Mouse (Mus musculus): Measurements from ENCODE around the gene Ghsr.

Gene Ghsr

GRCm38 (mm10) chr3:27411286-27411685 lies 40.1 kb downstream of the Ghsr start:
- no peak for DNase-seq (ENCODE audit: low read depth, low spot score)

- DNase-seq (ENCODE audit: low read depth, low spot score), result no peak
Observed at GRCm38 (mm10) chr3:27413566-27413965, 42.4 kb downstream of the Ghsr start.

GRCm38 (mm10) chr3:27416786-27417185 lies 45.6 kb downstream of the Ghsr start:
- DNase-seq (ENCODE audit: low read depth, low spot score), result no peak

GRCm38 (mm10) chr3:27418602-27419001 lies 47.5 kb downstream of the Ghsr start:
- DNase-seq (ENCODE audit: low read depth, low spot score), result no peak

- DNase-seq (ENCODE audit: low read depth, low spot score), result no peak
Observed at GRCm38 (mm10) chr3:27421980-27422379, 50.8 kb downstream of the Ghsr start.

- no peak for DNase-seq (ENCODE audit: low read depth, low spot score)
Observed at GRCm38 (mm10) chr3:27422521-27422920, 51.4 kb downstream of the Ghsr start.

GRCm38 (mm10) chr3:27424049-27424667 lies 53.0 kb downstream of the Ghsr start:
- no peak for DNase-seq (ENCODE audit: low read depth, low spot score)

- no peak for DNase-seq (ENCODE audit: low read depth, low spot score)
Observed at GRCm38 (mm10) chr3:27427406-27427805, 56.3 kb downstream of the Ghsr start.
